Mouse (Mus musculus) CD4-positive, CD25-positive, alpha-beta regulatory T cell, adult 2 months (primary cell): ENCODE measurements around the gene Slc41a3.

Experiments
- DNase-seq: peaks from one replicate; pipeline ENCODE4 v3.0.0-alpha.2; 2012; ENCODE audit warnings: low read depth, low spot score

Slc41a3 gene

DNA sequence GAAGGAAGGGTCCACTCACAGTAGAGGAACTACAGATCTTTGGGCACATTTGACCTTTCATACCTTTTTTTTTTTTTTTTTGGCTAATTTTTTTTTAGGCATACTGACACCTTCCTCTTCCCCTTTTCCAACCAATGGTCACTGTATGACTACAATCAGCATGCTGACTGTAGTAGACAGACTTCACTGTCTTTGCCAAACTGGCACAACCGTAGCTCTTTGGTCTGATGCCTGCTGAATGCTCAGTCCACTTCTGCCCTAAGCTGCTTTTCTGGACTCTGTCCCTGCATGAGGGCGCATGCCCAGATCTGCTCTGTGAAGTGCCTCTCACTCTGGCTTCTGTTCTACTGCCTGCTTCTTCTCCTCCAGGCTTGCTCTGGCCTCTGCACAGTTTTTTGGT is 6.9 kb upstream of the Slc41a3 start:
- DNase-seq, result no peak

DNA sequence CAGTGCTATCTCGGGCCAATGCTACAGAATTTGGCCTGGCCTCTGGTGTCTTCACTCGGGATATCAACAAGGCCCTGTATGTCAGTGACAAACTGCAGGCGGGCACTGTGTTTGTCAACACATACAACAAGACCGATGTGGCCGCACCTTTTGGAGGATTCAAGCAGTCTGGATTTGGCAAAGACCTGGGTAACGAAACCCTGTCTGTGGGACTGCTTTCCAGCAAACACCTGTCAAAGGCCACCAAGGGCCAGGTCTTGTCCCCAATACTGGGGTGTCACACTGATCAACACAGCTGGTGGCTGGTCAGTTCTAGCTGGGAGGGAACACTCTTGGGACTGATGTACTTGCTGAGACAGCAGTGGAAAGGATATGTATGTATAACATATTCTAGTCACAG is 6.3 kb upstream of the Slc41a3 start:
- DNase-seq, result no peak

DNA sequence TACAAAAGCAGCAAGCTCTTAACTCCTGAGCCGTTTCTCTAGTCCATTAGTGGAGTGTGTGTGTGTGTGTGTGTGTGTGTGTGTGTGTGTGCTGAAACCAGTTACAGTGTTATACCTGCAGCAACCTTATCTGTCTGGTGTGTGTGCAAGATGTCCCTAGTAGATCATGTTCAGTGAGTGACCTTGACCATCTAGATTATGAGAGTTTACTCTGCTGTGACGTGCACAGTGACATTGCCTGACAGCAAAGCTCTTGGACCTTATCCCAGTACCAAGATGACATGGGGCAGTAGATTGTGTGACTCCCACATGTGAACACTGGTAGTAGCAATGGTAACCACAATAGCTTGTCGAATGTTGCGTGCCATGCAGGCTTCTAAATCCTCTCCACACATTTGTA is 4.2 kb upstream of the Slc41a3 start:
- no peak for DNase-seq

DNA sequence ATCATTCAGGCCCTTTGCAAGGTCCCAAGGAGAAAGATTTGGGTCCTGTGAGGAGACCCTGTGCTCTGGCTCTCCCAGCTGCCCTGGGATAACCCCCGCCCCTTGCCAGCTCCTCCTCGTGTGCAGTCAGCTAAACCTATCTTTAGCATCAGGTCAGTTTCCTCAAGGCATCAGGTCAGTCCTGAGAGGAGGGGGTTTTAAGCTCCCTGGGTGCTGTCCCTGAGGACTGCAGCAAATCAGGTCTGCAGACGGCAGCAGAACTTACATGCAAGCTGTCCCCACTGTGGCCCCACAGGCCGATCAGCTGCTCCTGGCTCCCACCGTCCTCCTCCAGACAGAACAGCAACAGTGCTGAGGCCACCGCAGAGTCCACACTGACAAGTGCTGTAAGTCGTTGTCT is 2.8 kb upstream of the Slc41a3 start:
- DNase-seq, result no peak

DNA sequence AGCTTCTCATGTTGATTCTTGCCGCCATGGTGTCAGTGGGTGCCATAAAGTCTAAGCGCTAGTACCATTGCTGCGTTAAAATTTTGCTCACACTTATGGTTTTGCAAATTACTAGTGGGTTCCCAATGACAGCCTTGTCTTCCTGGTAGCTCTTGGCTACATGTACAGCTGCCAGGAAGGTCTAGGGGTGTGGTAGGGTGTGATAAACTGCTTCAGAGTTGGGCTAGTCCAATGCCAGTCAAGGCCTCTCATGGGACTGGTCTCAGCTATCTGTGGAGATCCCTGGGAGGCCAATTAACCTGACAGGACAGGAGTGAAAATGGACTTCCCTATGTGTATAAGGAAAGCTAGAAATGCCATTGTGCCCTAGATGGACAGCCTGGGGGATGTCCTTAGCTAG is 2.2 kb upstream of the Slc41a3 start:
- DNase-seq, result no peak

DNA sequence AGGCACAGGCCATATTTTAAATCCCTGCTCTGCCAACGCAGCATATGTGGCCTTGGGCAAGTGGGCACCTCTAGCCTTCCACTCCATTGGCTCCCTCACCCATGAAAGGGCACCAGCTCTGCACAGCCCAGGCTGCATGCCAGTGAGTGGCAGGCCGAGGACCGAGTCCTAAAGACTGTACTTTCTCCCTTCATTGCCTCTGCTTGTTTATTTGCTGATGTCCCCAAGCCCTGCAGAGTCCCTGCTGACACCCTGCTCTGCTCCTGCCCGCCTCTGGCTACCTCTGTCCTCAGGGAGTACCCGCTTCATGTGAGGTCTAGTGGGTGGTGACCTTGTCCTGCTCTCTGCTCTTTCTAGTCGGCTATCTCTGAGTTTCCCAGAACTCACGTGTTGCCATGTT is 1.4 kb upstream of the Slc41a3 start:
- DNase-seq, result no peak

DNA sequence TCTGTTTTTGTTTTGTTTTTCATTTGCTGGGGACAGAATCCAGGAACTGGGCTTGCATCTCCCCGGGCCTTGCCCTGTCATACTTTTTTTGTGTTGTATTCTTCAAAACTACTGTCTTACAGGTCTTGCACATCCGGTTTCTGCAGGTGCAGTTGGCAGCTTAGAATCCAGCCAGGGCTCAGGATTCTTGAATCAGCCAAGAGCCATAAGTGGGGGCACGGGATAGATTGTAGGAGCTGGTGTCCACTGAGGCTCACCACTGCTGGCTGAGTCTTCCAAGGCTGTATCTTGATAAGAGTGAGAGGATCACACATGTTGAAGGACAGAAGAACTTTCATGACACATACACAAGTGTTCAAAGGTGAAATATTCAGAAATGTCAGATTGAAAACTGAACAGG is 395 bp upstream of the Slc41a3 start:
- no peak for DNase-seq

DNA sequence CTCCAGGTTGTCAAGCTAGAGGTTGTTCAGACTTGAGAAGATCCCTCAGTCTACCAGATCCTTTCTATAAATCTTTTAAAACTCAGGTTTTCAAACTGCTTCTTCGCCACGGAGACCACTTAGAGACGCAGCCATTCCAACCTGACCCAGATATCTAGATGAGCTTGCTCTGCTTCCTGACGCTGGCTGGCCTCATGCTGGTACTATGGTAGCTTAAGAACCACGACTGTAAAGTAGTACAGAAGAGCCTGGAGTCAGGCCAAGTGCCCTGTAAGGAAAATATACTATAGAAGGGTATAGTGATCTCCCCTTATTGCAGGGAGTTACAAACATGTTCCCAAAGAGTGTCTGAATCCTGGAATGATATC is 757 bp downstream of the Slc41a3 start:
- no peak for DNase-seq

DNA sequence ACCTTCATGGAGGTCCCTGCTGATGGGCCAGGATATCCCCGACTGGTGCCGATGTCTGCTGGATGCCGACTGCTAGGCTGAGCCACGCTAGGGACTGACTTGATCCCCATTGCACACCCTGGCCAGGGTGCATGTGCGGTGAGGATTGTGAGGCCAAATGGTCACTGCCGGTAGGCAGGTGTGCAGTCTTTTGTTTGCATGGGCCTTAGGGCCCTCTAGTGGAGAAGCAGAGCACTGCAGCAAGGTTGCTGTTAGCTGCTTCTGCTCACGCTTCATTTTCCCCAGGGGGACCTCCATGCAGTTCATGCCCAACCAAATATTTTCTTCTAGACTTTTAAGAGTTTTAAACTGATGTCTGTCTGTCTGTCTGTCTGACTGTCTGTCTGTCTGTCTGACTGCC is 2.0 kb downstream of the Slc41a3 start:
- DNase-seq, result peak; percentile 88

DNA sequence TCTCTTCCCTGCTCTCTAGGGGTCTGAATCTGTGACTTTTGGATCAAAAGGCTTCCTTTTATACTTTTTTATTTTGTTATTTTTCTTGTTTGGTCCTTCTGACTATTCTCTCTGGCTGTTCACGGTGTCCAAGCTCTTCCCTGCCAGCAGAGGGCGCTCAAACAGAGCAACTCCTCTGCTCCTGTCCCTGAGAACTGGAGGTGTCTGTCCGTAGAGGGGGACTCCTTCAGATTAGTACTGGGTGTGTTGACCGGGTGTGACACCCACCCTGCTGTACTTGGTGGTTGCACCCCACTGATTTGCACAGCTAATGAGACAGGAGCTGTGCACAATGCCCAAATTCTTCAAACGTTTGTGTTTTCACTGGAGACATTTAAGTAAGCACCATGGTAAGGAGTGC is 2.7 kb downstream of the Slc41a3 start:
- peak; percentile 90 for DNase-seq

DNA sequence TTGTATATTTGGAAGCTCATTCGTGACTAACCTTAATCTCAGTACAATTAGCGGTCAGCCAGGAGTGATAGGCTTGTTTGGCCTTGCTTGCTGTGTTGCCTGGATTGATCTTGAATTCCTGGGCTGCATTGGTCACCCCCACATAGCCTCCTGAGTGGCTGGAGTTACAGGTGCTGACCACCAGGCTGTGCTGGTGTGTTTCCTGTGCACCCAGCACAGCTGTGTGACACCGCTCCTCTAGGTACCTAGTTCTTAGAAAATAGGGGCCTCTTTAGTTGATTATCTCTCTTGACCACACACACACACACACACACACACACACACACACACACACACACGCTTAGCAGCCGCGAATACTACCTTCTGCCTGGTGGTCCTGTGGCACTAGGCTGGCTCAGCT is 3.7 kb downstream of the Slc41a3 start:
- DNase-seq, result peak; percentile 43

DNA sequence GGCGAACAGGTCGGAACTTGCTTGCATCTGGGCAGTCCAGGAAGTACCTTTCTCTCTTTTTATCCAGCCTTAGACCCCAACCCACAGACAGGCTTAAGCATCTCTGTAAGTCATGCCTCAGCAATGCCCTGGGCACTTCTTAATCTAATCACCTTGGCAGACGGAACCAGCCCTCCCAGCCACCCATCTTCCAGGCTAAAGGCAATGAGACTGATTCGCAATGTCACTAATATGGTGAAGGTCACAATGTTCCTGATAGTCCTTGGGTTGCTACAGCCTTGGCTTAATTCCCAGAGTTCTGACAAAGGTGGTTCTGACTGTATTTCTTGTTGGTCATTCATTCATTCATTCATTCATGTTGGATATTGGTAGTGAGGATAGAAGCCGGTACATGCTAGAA is 5.7 kb downstream of the Slc41a3 start:
- DNase-seq, result no peak

DNA sequence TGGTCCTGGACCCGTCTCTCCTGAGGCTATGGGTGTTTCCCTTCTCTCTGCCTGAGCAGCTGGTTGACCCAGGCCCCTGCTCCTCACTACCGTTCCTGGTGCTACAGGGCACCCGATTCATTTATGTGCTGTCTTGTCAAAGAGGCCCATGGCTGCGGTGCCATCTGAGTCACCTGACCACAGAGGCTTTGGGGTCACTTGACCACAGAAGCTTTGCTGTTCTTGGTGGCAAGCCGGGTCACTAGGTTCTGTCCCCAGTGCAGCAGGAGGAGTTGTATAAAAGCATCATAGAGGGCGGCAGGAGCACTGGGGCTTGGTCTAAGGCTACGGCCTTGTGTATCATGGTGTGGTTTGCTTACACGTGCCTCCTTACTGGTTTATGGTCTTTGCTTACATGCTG is 8.8 kb downstream of the Slc41a3 start:
- no peak for DNase-seq

DNA sequence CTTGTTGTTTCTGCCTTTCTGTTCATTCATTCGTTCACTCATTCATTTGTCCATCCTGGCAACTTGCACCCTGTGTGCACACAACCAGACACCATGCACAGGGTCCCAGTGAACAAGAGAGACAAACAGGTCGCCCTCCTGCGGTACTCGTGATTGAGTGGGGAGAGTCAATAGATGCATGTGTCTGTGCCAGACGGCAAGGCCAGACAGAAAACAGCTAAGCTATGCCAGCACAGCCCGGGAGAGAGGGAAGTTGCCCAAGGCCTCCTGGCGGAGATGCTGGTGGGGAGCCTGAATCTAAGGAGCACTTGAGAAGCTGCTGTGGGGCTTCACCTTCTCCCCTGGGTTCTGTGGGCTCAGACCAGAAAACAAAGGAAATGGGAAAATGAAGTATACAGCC is 10.8 kb downstream of the Slc41a3 start:
- DNase-seq, result no peak

DNA sequence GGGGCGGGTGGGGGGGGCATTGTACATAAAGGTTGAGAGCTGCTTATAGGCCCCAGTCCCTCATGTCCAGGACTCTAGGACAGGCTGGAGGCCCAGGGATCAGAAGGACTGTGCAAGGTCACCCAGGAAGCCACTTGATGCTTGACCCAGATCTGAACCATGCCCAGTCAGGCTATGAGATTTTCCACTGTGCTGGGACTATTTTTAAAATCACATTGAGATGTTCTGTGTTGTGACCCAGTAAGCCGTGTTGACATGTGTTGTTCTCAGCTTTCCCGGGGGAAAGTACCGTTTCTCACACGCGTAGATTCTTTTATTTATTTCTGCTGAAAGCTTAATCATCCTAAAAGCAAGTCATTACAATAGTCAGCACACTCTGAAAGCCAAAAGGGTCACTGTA is 11.5 kb downstream of the Slc41a3 start:
- DNase-seq, result peak; percentile 25

DNA sequence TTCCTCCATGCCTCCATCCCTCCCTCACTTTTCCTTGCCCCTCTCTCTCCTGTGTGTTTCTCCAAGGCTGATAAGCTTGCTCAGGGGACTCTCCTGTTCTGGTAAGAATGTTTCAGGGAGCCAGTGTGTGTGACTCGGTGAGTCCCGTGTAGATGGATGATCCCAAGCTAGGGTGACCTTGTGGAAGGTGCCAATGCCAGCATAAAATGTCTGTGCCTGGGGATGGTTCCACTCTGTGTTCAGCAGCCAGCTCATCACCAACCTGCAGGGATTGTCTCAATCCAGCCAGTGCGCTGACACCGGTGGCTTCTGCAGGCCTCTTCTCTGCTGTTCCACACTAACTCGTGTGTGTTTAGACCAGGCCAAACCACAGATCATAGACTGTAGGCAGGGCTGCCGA is 12.0 kb downstream of the Slc41a3 start:
- DNase-seq, result no peak

DNA sequence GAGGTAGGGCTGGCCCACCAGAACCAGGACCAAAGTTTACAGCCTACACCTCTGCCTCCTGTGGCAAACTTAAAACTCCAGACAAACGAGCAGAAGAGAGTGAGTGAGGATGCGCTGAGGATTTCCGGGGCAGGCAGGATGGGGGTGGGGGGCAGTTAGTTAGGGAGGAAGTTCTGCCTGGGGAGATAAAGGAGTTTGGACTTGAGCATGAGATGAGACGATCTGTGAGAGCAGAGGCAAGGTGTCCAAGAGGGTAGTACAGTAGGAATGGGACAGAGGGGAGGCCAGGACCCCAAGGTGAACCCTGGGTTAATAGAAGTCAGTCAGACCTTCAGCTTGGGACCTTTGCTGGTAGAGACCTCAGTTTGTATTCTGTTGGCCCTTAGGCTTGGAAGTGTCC is 13.7 kb downstream of the Slc41a3 start:
- DNase-seq, result peak; percentile 63

DNA sequence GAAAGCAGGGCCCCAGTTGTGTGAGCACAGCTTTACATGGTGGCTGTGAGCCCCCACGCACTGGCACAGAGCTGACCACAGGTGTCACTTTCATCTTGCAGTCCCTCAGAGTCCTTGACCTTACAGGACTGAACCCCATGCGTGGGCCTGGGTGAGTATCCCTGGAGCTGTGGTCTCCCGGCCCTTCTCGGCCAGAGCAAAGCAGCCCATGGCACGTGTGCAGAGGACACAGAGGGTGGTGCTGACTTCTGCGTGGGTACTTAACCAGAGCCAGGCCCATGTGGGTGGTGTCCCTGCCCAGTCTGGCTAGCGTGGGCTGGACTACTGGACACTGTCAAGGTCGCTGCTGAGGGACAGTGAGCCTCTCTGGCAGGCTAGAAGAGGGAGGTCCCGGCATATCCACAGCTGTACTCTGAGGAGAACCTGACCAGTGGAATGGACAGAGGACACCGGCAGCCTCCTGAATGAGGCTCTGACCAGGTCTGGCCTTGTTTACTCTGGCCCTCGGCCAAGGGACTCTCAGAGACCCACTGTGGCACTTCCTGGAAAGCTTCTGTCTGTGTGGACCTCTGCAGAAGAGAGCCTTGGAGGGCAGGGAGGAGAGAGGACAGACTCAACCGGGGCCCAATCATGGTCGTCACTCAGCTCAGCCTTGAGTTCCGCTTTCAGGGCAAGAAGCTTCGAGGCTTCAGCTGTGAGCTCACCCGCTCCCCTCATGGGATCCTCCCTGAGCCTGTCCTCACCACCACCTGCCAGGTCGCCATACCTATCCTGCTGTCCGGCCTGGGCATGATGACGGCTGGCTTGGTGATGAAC is 14.5 kb downstream of the Slc41a3 start:
- DNase-seq, result no peak

DNA sequence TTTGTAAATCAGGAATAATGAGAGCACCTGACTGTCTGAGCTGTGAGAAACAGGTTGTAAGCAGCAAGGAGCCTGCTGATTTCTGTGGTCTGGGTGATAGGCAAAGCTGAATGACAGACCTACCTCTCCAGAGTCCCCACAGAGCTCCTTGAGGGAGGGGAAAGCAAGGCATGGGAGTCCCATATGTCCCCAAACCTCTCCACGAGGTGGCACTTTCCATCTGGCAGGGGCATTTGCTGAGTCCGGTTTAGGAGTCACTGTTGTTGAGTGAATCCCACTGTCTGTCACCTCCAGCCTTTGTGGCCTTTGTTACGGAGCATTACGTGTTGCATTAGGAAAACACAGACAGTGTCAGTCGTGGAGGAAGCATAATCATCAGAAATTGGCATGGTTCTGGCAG is 15.4 kb downstream of the Slc41a3 start:
- DNase-seq, result no peak

DNA sequence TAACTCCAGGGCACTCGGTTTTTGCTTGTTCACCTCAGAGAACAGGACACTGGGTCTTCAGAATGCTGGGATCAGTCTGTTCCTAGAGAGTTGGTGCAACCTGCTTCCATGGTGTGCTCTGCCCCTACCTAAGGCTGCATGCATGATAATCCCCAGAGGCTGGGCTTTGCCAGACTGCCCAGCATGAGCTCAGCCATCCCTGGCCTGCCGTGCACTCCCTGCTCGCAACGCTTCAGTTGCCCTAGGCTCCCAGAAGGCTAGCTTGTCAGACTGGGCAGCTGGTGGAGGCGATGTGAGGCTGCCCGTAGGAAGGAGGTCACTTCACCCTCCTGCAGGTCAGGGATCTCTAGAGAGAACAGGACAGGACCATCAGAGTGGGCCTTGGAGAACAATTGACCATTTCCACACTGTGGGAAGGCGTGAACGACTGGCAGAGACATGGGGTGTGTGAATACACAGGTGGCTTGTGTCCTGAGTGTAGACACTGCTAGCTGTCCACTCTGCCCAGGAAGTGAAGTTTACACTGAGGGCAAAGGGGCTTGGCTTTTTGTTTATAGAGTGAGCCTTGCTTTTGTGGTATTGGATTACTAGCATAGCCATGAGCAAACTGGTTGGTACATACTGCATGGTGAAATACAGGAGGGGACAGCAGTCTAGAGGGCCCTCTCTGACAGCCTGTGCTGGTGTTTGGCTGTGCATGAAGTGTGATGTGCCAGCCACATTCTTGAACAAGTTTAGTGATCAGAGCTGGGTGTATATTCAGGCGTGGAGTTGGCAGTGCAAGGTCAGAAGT is 16.5 kb downstream of the Slc41a3 start:
- no peak for DNase-seq

DNA sequence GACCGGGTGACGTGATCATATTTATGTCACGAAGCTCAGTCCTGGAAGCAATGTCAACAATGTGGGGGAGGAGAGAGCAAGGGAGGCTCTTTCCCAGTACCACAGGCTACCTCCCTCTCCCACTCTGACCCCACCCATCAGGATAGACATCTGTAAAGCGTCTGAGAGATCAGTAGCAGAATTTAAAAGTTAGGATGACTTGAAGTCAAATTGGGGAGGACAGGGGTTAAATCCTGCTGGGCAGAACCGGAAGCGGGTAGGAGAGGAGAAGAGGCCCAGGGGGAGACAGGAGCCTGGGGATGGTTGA is 17.0 kb downstream of the Slc41a3 start:
- DNase-seq, result no peak

DNA sequence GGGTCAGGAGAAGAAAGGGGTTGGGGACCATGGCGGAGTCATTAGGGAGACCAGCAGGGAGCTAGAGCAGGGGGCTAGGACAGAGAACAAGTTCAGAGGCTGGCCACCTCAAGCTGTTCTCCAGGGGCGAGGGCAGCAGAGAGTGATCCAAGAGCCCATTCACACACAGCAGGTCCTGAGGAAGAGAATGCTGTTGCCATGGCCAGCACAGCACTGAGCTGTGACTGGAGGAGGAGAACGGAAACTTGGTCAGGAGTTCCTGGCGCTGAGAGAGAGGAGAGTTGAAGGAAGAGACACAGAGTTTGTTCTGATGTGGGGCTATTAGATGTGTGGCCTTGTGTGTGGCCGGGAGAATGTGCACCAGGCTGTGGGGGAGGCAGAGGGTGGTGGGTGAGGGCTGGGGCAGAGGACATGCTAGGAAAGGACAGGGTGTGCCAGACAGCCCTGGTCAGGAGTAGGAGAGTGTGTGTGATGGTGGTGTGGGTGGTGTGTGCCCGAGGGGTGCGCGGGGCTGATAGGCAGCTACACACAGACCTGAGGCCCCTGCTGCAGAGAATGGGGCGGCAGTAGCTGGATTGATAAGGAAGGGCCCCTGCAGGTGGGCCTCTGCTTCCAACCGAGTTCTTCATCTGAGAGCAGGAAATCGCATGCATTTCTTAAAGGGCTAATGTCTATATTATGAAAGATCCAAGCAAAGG is 18.4 kb downstream of the Slc41a3 start:
- no peak for DNase-seq

DNA sequence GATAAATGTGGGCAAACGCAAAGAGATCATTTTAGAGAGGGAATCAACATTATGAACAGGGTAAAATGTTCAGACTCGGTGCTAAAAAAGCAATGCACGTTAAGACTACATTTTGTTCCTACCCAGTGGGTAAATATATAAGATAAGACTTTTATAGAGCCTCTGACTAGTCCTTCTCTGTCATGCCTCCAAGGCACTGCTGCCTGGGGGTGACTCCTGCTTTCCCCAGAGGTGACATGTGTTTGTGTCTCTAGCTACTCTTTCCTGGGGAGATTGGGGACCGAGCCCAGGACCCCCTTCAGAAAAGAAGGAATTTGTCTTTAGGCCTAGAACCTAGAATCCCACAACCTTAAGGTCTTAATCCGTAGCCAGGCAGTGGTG is 18.9 kb downstream of the Slc41a3 start:
- no peak for DNase-seq
